Mouse (Mus musculus) mesoderm, embryonic 11.5 days (tissue): ENCODE measurements at regions not wholly inside any gene's neighbourhood (a gene's known extent, or its start where the extent isn't known, plus 50 kb on each side); places are given as distances from the start of the nearest gene placed in this dataset.

Source experiments
- DNase-seq: peaks from one replicate; pipeline ENCODE4 v3.0.0-alpha.2; 2012; ENCODE audit warnings: low read depth, low spot score

DNA sequence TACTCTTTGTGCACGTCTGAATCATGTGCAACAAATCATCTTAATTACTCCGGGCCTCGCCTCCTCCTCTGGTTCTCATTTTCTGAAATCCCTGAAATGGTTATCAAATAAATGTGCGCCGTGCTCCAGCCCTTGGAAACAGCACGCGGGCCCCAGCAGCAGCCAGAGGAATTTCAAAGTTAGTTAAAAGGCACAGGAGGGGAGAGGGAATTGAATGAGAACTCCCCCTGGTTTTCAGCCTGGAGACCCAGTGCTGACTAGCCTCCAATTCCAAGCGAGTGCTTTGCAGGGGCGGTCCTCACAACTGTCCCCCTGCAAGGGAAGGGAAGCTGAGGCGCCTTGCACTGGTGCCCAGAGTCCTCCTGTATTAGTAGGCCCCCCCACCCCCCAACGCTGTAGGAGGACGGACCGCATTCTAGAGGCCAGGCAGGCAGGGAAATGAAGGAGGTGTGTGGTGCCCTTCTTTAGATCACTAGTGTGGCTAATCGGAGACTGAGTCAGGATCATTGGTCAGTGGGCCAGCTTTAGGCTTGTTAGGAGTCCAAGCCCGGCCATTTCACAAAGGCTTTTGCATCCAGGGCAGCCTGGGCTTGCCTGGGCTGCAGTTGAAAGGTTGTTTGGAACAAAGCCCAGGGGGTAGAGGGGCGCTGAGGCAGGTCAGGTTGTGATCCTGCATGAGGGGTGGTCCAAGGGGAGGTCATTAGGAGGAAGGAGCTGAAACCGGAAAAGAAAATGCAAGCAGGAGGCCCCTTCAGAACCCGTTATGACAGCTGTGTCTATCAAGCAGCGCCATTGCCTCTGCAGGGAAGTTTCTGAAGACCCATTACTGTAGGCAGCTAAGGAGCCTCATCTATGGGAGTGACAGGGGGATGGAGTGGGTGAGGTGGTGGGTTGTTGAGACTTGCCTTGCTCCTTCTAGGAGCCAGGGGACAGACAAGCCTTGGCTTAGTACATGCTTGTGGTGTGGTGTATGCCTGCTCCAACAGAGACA lies 80.3 kb upstream of the Igfbp7 start:
- peak; percentile 48 for DNase-seq

- no peak for DNase-seq
Observed at GRCm38 (mm10) chr5:77483053-77483717, 75.3 kb upstream of the Igfbp7 start.

GRCm38 (mm10) chr5:77481811-77482210 lies 74.0 kb upstream of the Igfbp7 start:
- DNase-seq = no peak

GRCm38 (mm10) chr5:77477794-77478193 lies 70.0 kb upstream of the Igfbp7 start:
- no peak for DNase-seq

DNA sequence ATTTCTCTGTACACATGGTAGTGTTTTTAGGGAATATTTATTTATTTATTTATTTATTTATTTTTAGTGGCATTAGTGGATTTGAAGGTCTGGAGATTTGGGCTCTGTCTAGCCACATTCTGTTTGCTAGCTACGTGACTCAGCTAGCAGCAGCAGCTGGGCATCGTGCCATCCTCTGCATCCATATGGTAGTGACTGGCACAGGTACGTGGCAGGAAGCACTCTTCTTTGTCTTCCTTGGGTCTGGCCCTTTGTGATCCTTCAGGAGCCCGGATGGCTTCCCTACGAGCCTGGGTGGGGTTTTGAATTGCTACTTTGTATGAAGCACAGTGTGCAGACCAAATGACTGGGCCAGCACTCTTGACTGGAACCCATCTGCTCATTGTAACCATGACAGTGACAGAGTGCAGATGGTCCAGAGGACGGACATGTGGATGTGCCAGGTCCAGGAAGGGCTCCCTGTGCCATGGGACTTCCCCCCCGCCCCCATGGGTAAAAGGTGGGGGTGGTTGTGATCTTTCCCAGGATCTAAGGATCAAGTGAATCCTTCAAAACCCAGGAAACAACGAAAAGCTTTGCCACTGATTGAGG lies 66.2 kb upstream of the Igfbp7 start:
- no peak for DNase-seq

DNA sequence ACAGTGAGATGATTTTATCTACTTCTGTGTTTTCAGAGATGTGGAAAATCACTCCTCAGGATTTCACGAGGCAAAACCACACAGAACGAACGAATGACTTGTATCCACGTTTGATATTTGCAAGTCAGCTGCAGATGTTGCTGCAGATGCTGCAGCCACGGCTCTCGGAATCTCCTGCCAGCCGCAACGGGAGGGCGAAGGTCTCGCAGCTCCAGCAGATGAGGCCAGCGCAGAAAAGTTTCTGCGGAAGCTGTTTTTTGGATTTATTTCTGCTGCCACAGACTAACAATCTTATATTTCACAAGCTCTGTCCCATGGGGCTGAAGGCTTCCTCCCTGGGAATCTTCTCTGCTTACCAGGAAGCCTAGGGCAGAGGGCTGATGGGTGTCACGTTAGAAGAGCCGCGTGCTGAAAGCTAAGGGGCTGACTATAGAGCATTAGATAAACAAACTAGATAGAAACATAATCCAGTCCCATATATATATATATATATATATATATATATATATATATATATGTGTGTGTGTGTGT lies 61.5 kb upstream of the Igfbp7 start:
- no peak for DNase-seq

- peak; percentile 34 for DNase-seq
Observed at GRCm38 (mm10) chr5:77468467-77468866, 60.6 kb upstream of the Igfbp7 start.

GRCm38 (mm10) chr5:77464851-77465548 lies 57.2 kb upstream of the Igfbp7 start:
- DNase-seq = peak; percentile 60

DNA sequence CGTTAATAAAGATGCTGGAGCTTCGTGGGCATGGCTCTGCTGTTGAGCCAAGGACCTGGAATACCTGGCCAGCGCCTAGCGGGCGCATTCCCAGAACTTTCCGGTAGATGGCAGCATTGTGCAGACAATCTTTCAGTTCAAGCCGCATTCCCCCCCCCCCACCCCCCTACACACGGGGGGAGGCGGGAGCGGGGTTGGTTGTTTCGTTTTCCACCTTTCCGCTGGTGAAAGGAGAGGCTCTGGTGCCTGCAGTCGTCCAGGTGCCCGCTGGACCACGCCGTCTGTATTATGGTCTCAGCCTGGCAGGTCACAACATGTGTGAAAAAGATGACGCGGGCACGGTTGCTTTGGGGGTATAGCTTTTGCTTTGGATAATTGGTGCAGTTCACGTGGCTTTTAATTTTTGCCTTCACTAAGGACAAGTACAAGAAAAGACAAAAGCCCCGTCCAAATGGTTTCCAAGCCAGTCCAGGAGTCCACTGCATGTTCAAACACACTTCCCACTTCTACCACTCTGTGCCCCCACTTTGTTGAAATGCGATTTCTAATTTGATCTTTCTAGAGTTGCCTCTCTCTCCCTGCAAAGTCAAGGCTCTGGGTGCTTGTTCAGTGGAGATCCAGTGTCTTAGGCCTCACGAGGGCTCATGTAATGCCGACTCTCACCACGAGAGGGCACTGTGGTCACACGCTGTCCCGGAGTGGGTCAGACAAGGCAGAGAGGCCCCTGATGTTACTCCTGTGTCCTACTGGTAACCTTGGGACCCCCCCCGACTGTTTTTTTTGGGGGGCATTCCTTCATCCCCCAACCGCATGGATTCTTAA lies 52.3 kb upstream of the Igfbp7 start:
- DNase-seq = peak; percentile 93
